Mouse (Mus musculus) hindbrain, embryonic 13.5 days (tissue): ENCODE measurements around the gene Usp8. TPM values are rescaled to one million over a fixed set of nuclear protein-coding genes. Genes with fewer than 3 reads are reported as not detected.

Source experiments
- ATAC-seq: fragments of 200-750 bp; cut with Nextera tagmentation; 2 replicates; pipeline ENCODE4 v1.8.0; 2017; ENCODE audit warnings: moderate TSS enrichment; ENCODE audit not compliant: low FRiP score
- H3K27ac ChIP-seq: fragments of 300-500 bp; sonication (generic); 2 replicates; pipeline ENCODE4 v1.5.1; 2015; ENCODE audit warnings: inconsistent platforms, mild to moderate bottlenecking, moderate library complexity
- H3K27me3 ChIP-seq: fragments of 300-500 bp; sonication (generic); 2 replicates; pipeline ENCODE4 v1.6.1; 2015; ENCODE audit warnings: mild to moderate bottlenecking, inconsistent platforms
- H3K36me3 ChIP-seq: fragments of 300-500 bp; sonication (generic); 2 replicates; pipeline ENCODE4 v1.6.1; 2015; ENCODE audit warnings: mild to moderate bottlenecking, inconsistent platforms
- H3K4me1 ChIP-seq: fragments of 300-500 bp; sonication (generic); replicated peaks from 2 replicates; pipeline ENCODE4 v1.6.1; 2015; ENCODE audit warnings: inconsistent platforms
- H3K4me2 ChIP-seq: fragments of 300-500 bp; sonication (generic); 2 replicates; pipeline ENCODE4 v1.6.1; 2015; ENCODE audit warnings: inconsistent platforms, mild to moderate bottlenecking, moderate library complexity
- H3K4me3 ChIP-seq: fragments of 300-500 bp; sonication (generic); 2 replicates; pipeline ENCODE4 v1.5.1; 2015; ENCODE audit warnings: mild to moderate bottlenecking, inconsistent platforms
- H3K9ac ChIP-seq: fragments of 300-500 bp; sonication (generic); 2 replicates; pipeline ENCODE4 v1.6.1; 2015; ENCODE audit warnings: mild to moderate bottlenecking, inconsistent platforms
- H3K9me3 ChIP-seq: fragments of 300-500 bp; sonication (generic); 2 replicates; pipeline ENCODE4 v1.6.1; 2016; ENCODE audit warnings: inconsistent platforms
- WGBS: fragments of 180-500 bp; shearing (Covaris S2); methylation state at CpG from one replicate; pipeline ENCODE4 v1.1.7; 2015; 5-methylcytosine and 5-hydroxymethylcytosine counted together
- polyA plus RNA-seq: library from polyadenylated mRNA; unstranded; fragments of >200 nt; fragmentation: Nextera tagmentation; extraction: Ambion mirVana; gene quantifications from 2 replicates; pipeline ENCODE4 v1.2.1, GENCODE M21; 2015

Usp8 gene
- polyA plus RNA-seq, 1 experiment from 2014 or later: 29.4 TPM

DNA sequence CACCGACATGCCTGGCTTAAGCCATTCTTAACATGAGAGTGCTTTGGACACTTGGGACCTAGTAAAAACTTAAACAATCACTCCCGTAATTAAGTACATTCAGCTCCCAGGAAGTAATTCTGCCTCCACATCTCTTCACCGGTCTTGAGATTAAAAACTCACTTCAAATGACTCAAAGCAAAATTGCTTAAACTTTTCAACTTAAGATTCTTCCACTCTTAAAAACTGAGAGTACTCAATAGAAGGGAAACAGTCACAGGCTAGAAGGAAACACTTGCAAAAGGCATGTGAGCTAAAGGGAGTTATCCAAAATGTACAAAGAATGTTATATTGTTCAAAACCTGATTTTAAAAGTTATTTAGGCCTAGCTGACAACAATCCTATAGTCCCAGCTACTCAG lies 15.8 kb upstream of the Usp8 start:
- no peaks in the 10 kb centered on the region for H3K4me1 ChIP-seq
- no peak overlapping the region for H3K4me3 ChIP-seq
- no peak overlapping the region for H3K9ac ChIP-seq
- 92% methylated on average over 3 of the region's 3 CpGs for WGBS
- ATAC-seq: no peak
- peaks cover 5% of the 10 kb centered on the region for H3K36me3 ChIP-seq
- 0 out of 2 replicates have a peak, but pooled peaks cover 6% of the 10 kb centered on the region for H3K27me3 ChIP-seq
- H3K27ac ChIP-seq: no peak overlapping the region
- H3K9me3 ChIP-seq: no peaks in the 10 kb centered on the region
- H3K4me2 ChIP-seq: no peak overlapping the region

DNA sequence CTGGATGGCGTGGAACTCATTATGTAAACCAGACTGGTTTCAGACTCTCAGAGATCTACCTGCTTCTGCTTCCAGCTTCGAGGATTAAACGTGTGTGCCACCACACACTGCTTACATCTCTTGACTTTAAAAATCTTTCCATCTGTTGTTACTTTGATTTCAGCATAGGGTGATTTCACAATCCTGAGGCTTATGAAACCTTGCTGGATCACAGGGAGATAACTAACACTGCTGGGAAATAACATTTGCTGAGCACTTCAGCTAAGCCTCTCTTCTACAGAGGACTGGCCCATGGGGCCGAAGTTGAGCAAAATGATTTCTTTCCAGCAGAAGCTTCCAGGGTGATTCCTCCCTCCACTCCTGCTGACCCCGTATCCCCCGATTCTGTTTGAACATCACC lies 11.8 kb upstream of the Usp8 start:
- Histone ChIP-seq H3K4me2 (no peak overlapping the region), H3K4me1 (no peaks in the 10 kb centered on the region), H3K4me3 (no peak overlapping the region), H3K9me3 (no peaks in the 10 kb centered on the region), H3K36me3 (no peaks in the 10 kb centered on the region), H3K27me3 (peaks cover 6% of the 10 kb centered on the region; the same call in 1 of the 2 replicates), H3K27ac (no peak overlapping the region), H3K9ac (no peak overlapping the region)
- WGBS: 89% methylated on average over 6 of the region's 6 CpGs
- no peak for ATAC-seq

DNA sequence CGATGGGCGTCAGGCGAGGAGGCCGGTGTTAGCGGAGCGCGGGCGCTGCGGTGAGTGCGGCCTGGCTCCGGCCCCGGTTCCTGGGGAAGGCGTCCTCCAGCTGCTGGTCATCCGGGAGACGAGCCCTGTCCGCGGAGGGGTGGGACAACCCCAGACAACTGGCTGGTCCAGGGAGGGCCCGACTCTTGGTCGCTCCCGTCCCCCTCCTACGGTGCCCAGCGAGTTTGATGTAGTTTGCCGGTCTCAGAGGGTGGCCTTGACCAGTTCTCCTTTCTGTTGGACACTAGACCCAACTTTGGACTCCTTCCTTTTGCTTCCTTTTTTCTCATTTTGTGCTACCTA lies 281 bp downstream of the Usp8 start:
- peak overlapping the region; percentile 91 for H3K9ac ChIP-seq
- H3K27ac ChIP-seq: peak overlapping the region; percentile 91
- WGBS: under 1% methylated on average over 23 of the region's 23 CpGs
- H3K4me3 ChIP-seq: peak overlapping the region; percentile 83
- peak overlapping the region; percentile 75 for H3K4me2 ChIP-seq
- peaks cover 17% of the 10 kb centered on the region for H3K4me1 ChIP-seq
- H3K36me3 ChIP-seq: no peaks in the 10 kb centered on the region
- ATAC-seq: peak; percentile 89
- no peaks in the 10 kb centered on the region for H3K9me3 ChIP-seq
- peaks cover 28% of the 10 kb centered on the region for H3K27me3 ChIP-seq

DNA sequence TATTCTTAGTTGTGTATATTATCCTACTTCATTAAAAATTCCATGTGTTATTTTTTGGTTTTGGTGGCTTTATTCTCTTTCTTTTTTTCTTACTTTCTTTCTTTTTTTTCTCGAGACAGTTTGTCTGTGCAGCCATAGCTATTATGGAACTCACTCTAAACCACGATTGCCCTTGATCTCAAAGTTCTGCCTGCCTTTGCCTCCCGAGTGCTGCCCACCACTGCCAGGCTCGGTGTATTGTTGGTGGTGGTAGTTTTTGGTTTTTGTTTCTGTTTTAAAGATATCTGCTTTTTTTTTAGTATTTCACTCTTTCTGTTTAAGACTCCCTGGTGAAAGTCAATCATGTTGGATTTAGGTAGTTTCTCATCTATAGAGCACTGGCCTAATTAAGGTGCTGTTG lies 1.2 kb downstream of the Usp8 start:
- H3K9ac ChIP-seq: peak overlapping the region; percentile 91; the same call in 1 of the 2 replicates
- H3K27ac ChIP-seq: no peak overlapping the region
- H3K4me2 ChIP-seq: peak overlapping the region; percentile 75
- ATAC-seq: no peak
- H3K36me3 ChIP-seq: no peaks in the 10 kb centered on the region
- H3K4me3 ChIP-seq: peak overlapping the region; percentile 83
- WGBS: 84% methylated on average over 4 of the region's 4 CpGs
- H3K27me3 ChIP-seq: peaks cover 20% of the 10 kb centered on the region
- H3K4me1 ChIP-seq: peaks cover 17% of the 10 kb centered on the region
- no peaks in the 10 kb centered on the region for H3K9me3 ChIP-seq

DNA sequence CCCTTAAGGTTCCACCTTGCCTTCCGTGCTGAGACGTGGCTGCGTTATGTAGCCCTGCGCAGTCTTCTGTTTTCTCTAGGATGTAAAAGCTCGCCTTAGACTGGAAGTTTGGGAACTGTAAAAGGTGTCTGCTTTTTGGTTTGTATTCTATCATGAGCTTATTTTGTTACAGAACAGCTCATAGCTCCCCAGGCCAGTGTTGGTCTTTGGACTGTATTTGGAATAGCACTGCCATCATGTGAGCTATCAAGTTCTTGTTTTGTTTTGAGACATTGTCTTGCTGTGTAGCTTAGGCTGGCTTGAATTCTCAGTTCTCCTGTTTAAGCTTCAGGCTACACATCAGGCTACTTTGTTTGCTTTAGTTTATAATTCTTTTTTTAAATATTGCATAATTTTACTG lies 5.4 kb downstream of the Usp8 start:
- 96% methylated on average over 5 of the region's 5 CpGs for WGBS
- H3K27me3 ChIP-seq: no peaks in the 10 kb centered on the region
- ATAC-seq: no peak

DNA sequence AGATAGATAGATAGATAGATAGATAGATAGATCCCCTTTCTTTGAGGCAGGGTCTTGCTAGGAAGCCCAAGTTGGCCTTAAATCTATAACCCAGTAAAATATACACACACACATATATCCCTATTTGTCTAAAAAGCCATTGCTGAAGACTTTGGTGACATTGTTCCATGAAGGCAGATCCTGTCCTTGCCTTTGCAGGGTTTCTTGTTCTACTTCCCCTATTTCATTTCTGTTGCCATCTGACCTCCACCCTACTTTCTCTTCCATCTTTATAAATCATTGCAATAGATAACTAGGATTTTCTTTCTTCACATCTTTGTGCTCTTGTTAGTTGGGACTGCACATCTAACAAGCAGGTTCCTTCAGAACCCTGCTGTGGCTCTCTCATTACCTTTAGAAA lies 5.8 kb downstream of the Usp8 start:
- Histone ChIP-seq H3K27ac (no peak overlapping the region), H3K9me3 (no peaks in the 10 kb centered on the region), H3K4me1 (peaks cover 14% of the 10 kb centered on the region), H3K27me3 (no peaks in the 10 kb centered on the region), H3K4me3 (no peak overlapping the region), H3K36me3 (no peaks in the 10 kb centered on the region), H3K9ac (no peak overlapping the region), H3K4me2 (no peak overlapping the region)
- no peak for ATAC-seq

More for the DNA sequence above, 5.4 kb downstream of the Usp8 start:
- Histone ChIP-seq H3K4me3 (no peak overlapping the region), H3K9ac (no peak overlapping the region), H3K9me3 (no peaks in the 10 kb centered on the region), H3K4me2 (no peak overlapping the region), H3K27ac (no peak overlapping the region), H3K36me3 (no peaks in the 10 kb centered on the region), H3K4me1 (peaks cover 17% of the 10 kb centered on the region)

DNA sequence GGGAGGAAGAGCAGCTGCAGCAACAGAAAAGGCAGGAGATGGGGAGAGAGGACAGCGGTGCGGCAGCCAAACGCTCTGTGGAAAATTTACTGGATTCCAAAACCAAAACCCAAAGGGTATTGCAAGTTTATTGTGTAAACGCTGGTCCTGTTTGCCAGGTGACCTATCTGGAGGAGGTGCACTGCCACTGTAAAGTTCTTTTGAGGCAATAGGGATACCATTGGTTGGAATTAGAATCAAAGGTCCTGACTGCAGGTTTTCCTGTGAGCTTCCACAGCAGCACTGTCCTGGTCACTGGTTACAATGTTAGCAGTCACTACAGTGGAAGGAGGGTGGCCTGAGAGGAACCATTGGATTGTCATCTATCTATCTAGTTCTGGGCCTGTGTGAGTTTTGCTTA lies 22.1 kb downstream of the Usp8 start:
- H3K4me1 ChIP-seq: no peaks in the 10 kb centered on the region
- H3K4me2 ChIP-seq: no peak overlapping the region
- no peaks in the 10 kb centered on the region for H3K9me3 ChIP-seq
- WGBS: 96% methylated on average over 4 of the region's 4 CpGs
- peaks cover 66% of the 10 kb centered on the region for H3K36me3 ChIP-seq
- no peak overlapping the region for H3K4me3 ChIP-seq
- H3K27me3 ChIP-seq: no peaks in the 10 kb centered on the region
- no peak overlapping the region for H3K9ac ChIP-seq
- ATAC-seq: no peak
- no peak overlapping the region for H3K27ac ChIP-seq

DNA sequence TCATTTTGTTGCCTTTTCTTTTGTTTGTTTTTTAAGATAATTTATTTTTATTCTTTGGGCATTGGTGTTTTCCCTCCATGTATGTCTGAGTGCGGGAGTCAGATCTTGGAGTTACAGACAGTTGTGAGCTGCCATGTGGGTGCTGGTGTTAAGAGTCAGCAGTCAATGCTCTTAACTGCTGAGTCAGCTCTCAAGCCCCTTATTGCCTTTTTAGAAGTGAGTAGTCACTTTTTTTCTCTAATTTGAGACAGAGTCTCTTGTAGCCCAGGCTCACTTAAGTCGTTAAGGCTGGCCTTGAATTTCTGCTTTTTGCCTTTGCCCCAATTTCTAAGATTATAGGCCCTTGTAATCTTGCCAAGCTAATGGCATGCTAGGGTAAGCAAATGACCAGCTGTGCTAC lies 23.4 kb downstream of the Usp8 start:
- Histone ChIP-seq H3K9ac (no peak overlapping the region), H3K9me3 (no peaks in the 10 kb centered on the region), H3K4me1 (no peaks in the 10 kb centered on the region), H3K27ac (no peak overlapping the region), H3K36me3 (peaks cover 75% of the 10 kb centered on the region), H3K4me2 (no peak overlapping the region), H3K4me3 (no peak overlapping the region), H3K27me3 (no peaks in the 10 kb centered on the region)
- no peak for ATAC-seq
- WGBS: 92% methylated on average over 2 of the region's 2 CpGs

DNA sequence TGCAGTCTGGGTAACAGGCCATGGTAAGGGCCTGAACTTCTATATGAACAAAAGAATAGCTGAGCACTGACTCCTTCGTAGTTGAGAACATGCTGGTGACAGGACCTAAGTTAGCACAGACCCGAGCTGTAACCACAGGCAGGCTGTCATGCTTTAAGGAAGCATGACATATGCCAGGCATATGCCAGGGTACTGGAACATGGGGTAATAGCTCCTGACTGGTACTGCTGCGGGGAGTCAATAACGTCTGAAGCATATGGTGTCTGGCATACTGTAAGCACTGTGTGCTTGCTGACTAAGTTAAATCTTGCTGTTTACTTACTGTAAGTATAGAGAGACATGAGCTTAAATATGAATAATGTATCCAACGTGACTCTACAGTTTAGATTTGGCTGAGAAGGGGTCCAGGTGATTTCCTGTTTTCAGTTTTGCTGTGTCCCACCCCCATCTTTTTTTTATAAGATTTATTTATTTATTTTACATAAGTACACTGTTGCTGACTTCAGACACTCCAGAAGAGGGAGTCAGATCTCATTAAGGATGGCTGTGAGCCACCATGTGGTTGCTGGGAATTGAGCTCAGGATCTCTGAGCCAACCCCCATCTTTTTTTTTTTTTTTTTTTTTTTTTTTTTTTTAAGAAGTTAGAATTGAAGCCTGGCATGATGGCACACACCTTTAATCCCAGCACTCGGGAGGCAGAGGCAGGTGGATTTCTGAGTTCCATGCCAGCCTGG lies 28.4 kb downstream of the Usp8 start:
- no peaks in the 10 kb centered on the region for H3K27me3 ChIP-seq
- no peak overlapping the region for H3K4me2 ChIP-seq
- ATAC-seq: no peak
- H3K36me3 ChIP-seq: peaks cover 78% of the 10 kb centered on the region
- 91% methylated on average over 6 of the region's 6 CpGs for WGBS
- no peaks in the 10 kb centered on the region for H3K9me3 ChIP-seq
- H3K27ac ChIP-seq: no peak overlapping the region
- no peaks in the 10 kb centered on the region for H3K4me1 ChIP-seq
- no peak overlapping the region for H3K4me3 ChIP-seq
- no peak overlapping the region for H3K9ac ChIP-seq

DNA sequence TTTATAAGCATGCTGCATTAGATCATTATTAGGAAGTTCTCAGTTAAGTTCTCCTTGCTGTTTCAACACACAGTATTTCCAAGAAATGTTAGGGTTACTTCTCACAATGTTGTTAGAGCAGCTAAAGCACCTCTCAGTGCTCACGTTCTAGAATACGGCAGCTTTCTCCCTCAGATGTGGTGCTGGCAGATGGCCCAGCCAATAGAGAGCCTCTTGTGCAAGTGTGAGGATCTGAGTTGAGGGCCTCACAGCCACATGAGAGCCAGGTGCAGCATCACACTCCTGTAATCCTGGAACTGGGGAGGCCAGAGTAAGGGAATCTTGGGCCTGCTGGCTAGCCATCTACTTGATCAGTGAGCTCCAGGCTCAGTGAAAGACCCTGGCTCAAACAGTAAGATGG lies 33.2 kb downstream of the Usp8 start:
- Histone ChIP-seq H3K4me1 (no peaks in the 10 kb centered on the region), H3K4me2 (no peak overlapping the region), H3K4me3 (no peak overlapping the region), H3K27ac (no peak overlapping the region), H3K9me3 (no peaks in the 10 kb centered on the region), H3K27me3 (no peaks in the 10 kb centered on the region), H3K36me3 (peaks cover 76% of the 10 kb centered on the region), H3K9ac (no peak overlapping the region)
- ATAC-seq: no peak
- 94% methylated on average over 2 of the region's 2 CpGs for WGBS

DNA sequence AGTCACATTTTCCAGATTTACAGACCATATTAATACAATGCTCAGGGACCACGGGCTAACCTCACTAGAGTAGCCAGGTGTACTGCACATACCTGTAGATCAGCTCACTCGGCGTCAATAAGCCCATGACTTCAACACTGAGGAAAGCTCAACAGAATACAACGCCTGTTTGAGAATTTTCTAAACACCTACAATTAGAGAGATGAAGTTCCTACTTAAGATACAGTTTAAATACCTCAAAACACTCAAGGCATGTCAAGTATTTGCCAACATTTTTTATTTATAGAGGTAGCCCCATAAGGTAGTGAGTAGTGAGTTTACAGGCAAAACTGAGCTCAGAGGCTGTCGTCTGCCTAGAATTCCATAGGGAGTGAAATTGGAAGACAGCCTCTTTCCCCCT lies 36.3 kb downstream of the Usp8 start:
- Histone ChIP-seq H3K36me3 (peaks cover 81% of the 10 kb centered on the region), H3K9ac (no peak overlapping the region), H3K27me3 (no peaks in the 10 kb centered on the region), H3K4me1 (no peaks in the 10 kb centered on the region), H3K27ac (no peak overlapping the region), H3K4me3 (no peak overlapping the region), H3K4me2 (no peak overlapping the region), H3K9me3 (no peaks in the 10 kb centered on the region)
- no peak for ATAC-seq
- 93% methylated on average over 5 of the region's 5 CpGs for WGBS

DNA sequence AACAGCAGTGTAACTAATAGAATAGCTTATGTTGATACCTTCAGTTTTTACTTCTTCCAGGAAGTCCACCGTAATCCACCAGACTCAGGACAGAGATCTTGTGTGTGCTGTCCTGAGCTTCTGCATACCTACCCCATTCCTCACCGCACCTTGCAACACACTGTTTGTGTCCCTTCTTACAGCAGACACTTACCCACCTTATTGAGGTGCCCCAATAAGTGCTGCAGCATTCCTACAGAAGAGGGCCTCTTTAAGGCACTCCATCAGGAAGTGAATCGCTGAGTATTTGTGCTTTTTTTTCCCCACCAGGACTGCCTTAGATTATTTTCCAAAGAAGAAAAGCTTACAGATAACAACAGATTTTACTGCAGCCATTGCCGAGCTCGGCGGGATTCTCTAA lies 48.5 kb downstream of the Usp8 start:
- no peak overlapping the region for H3K9ac ChIP-seq
- H3K27me3 ChIP-seq: no peaks in the 10 kb centered on the region
- no peaks in the 10 kb centered on the region for H3K9me3 ChIP-seq
- no peak overlapping the region for H3K4me2 ChIP-seq
- no peak for ATAC-seq
- H3K4me1 ChIP-seq: no peaks in the 10 kb centered on the region
- 99% methylated on average over 6 of the region's 6 CpGs for WGBS
- no peak overlapping the region for H3K4me3 ChIP-seq
- peaks cover 91% of the 10 kb centered on the region for H3K36me3 ChIP-seq
- H3K27ac ChIP-seq: no peak overlapping the region

DNA sequence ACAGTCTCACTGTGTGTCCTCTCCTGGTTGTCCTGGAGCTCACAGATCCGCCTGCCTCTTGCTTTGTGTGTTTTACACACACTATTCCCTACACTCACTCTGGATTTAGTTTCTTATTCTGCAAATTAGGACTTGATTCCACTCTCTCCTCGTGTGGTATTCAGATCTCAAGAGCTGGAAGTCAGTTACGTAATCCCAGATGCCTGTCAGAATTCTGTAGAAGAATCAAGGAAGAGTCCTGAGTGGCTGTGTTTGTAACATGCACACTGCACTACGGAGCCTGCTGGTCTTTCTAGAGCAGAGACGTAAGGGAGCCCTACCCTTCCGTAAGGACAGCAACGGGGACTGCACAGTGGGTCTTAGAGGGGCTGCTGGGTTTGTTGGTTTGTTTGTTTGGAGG lies 52.2 kb downstream of the Usp8 start:
- Histone ChIP-seq H3K27me3 (no peaks in the 10 kb centered on the region), H3K4me1 (no peaks in the 10 kb centered on the region), H3K36me3 (peaks cover 90% of the 10 kb centered on the region), H3K9me3 (no peaks in the 10 kb centered on the region), H3K4me2 (no peak overlapping the region), H3K4me3 (no peak overlapping the region), H3K9ac (no peak overlapping the region), H3K27ac (no peak overlapping the region)
- WGBS: 94% methylated on average over 7 of the region's 7 CpGs
- ATAC-seq: no peak
